Mouse (Mus musculus) MEL (cell line): ENCODE results near the gene Kntc1. TPM values are rescaled to one million over a fixed set of nuclear protein-coding genes. Genes with fewer than 3 reads are reported as not detected.

Source experiments
- DNase-seq: peaks from one replicate; pipeline ENCODE4 v3.0.0; 2011; ENCODE audit warnings: low read depth, low spot score
- H3K27ac ChIP-seq: 2 replicates; pipeline ENCODE4 v1.5.1; 2012; ENCODE audit warnings: low read depth, mild to moderate bottlenecking, control low read depth, low read length, moderate library complexity; ENCODE audit not compliant: control insufficient read depth
- H3K27me3 ChIP-seq, 2 experiments: fragments of 150-350 bp in 1 of 2; sonication (generic) in 1 of 2; 2 replicates each; pipeline ENCODE4 v1.6.1; 2012; ENCODE audit warnings: low read length in 2 of 2, mild to moderate bottlenecking in 2 of 2, improper control_type of control experiment in 1 of 2, moderate library complexity in 1 of 2; ENCODE audit not compliant: insufficient read depth in 2 of 2, control insufficient read depth in 1 of 2
- H3K36me3 ChIP-seq, 2 experiments: 2 replicates each; pipeline ENCODE4 v1.6.1; 2012 to 2014; ENCODE audit warnings: low read length in 2 of 2, improper control_type of control experiment in 1 of 2, inconsistent platforms in 1 of 2, mild to moderate bottlenecking in 1 of 2; ENCODE audit not compliant: insufficient read depth in 2 of 2, control insufficient read depth in 1 of 2
- H3K4me1 ChIP-seq, 2 experiments: fragments of 150-350 bp in 1 of 2; sonication (generic) in 1 of 2; 2 replicates each; pipeline ENCODE4 v1.6.1; 2012; ENCODE audit warnings: low read length in 2 of 2, improper control_type of control experiment in 1 of 2, mild to moderate bottlenecking in 1 of 2; ENCODE audit not compliant: insufficient read depth in 2 of 2, control insufficient read depth in 1 of 2
- H3K4me3 ChIP-seq, 2 experiments: fragments of 150-350 bp in 1 of 2; sonication (generic) in 1 of 2; 2 replicates each; pipeline ENCODE4 v1.5.1; 2012; ENCODE audit warnings: low read depth in 2 of 2, low read length in 2 of 2, mild to moderate bottlenecking in 2 of 2, moderate library complexity in 2 of 2, control low read depth in 1 of 2, improper control_type of control experiment in 1 of 2; ENCODE audit not compliant: control insufficient read depth in 1 of 2, insufficient read depth in 1 of 2
- H3K79me2 ChIP-seq: 2 replicates; pipeline ENCODE4 v1.6.1; 2012; ENCODE audit warnings: mild to moderate bottlenecking, low read length, moderate library complexity; ENCODE audit not compliant: control insufficient read depth, poor library complexity, insufficient read depth
- H3K9ac ChIP-seq: 2 replicates; pipeline ENCODE4 v1.6.1; 2012; ENCODE audit warnings: low read depth, mild to moderate bottlenecking, control low read depth, low read length, moderate library complexity; ENCODE audit not compliant: control insufficient read depth, poor library complexity, severe bottlenecking
- H3K9me3 ChIP-seq: fragments of 150-350 bp; sonication (generic); replicated peaks from 2 replicates; pipeline ENCODE4 v1.6.1; 2012; ENCODE audit warnings: mild to moderate bottlenecking, low read length, improper control_type of control experiment, moderate library complexity; ENCODE audit not compliant: insufficient read depth
- BHLHE40 ChIP-seq: IDR thresholded peaks from 2 replicates; pipeline ENCODE4 v1.6.1; 2012; ENCODE audit warnings: low read depth, mild to moderate bottlenecking, inconsistent platforms, low read length, improper control_type of control experiment, borderline replicate concordance
- CHD2 ChIP-seq: IDR thresholded peaks from 2 replicates; pipeline ENCODE4 v1.6.1; 2011; ENCODE audit warnings: low read length, improper control_type of control experiment
- EP300 ChIP-seq, 2 experiments: IDR thresholded peaks; 2 replicates each; pipeline ENCODE4 v1.6.1; 2011; ENCODE audit warnings: improper control_type of control experiment in 2 of 2, low read length in 2 of 2, low read depth in 1 of 2, mild to moderate bottlenecking in 1 of 2
- ETS1 ChIP-seq: IDR thresholded peaks from 2 replicates; pipeline ENCODE4 v1.6.1; 2012; ENCODE audit warnings: low read depth, mild to moderate bottlenecking, inconsistent platforms, low read length, improper control_type of control experiment, moderate library complexity
- HCFC1 ChIP-seq: IDR thresholded peaks from 2 replicates; pipeline ENCODE4 v1.6.1; 2012; ENCODE audit warnings: low read depth, mild to moderate bottlenecking, inconsistent platforms, low read length, improper control_type of control experiment, moderate library complexity
- JUND ChIP-seq: IDR thresholded peaks from 2 replicates; pipeline ENCODE4 v1.6.1; 2011; ENCODE audit warnings: low read depth, mild to moderate bottlenecking, improper control_type of control experiment, low read length
- KAT2A ChIP-seq: conservative IDR thresholded peaks from 2 replicates; pipeline ENCODE4 v1.6.1; 2012; ENCODE audit warnings: low read depth, low read length, improper control_type of control experiment, inconsistent platforms
- MAX ChIP-seq: IDR thresholded peaks from 2 replicates; pipeline ENCODE4 v1.6.1; 2011; ENCODE audit warnings: low read length, improper control_type of control experiment
- MEF2A ChIP-seq: IDR thresholded peaks from 2 replicates; pipeline ENCODE4 v1.6.1; 2014; ENCODE audit warnings: low read depth, mild to moderate bottlenecking, inconsistent platforms, low read length, improper control_type of control experiment; ENCODE audit not compliant: poor library complexity, insufficient replicate concordance, severe bottlenecking; ENCODE audit errors: extremely low read depth
- MXI1 ChIP-seq: IDR thresholded peaks from 2 replicates; pipeline ENCODE4 v1.6.1; 2011; ENCODE audit warnings: mild to moderate bottlenecking, low read depth, low read length, improper control_type of control experiment
- MYB ChIP-seq: IDR thresholded peaks from 2 replicates; pipeline ENCODE4 v1.6.1; 2011; ENCODE audit warnings: mild to moderate bottlenecking, low read depth, low read length, improper control_type of control experiment
- NELFE ChIP-seq: IDR thresholded peaks from 2 replicates; pipeline ENCODE4 v1.6.1; 2011; ENCODE audit warnings: low read depth, low read length, improper control_type of control experiment
- POLR2AphosphoS2 ChIP-seq: IDR thresholded peaks from 2 replicates; pipeline ENCODE4 v1.6.1; 2011; ENCODE audit warnings: low read length, improper control_type of control experiment
- POLR2AphosphoS5 ChIP-seq: IDR thresholded peaks from 2 replicates; pipeline ENCODE4 v1.6.1; 2012; ENCODE audit warnings: low read depth, borderline replicate concordance, mild to moderate bottlenecking, inconsistent platforms, low read length, moderate library complexity, mixed read lengths
- RCOR1 ChIP-seq: IDR thresholded peaks from 2 replicates; pipeline ENCODE4 v1.6.1; 2012; ENCODE audit warnings: low read depth, mild to moderate bottlenecking, inconsistent platforms, low read length, improper control_type of control experiment
- SIN3A ChIP-seq: IDR thresholded peaks from 2 replicates; pipeline ENCODE4 v1.6.1; 2012; ENCODE audit warnings: low read length, improper control_type of control experiment, inconsistent platforms
- SMC3 ChIP-seq: IDR thresholded peaks from 2 replicates; pipeline ENCODE4 v1.6.1; 2011; ENCODE audit warnings: low read depth, low read length, improper control_type of control experiment
- TAL1 ChIP-seq: IDR thresholded peaks from 2 replicates; pipeline ENCODE4 v1.6.1; 2012; ENCODE audit warnings: mild to moderate bottlenecking, inconsistent platforms, low read length, moderate library complexity, mixed read lengths
- TBP ChIP-seq: IDR thresholded peaks from 2 replicates; pipeline ENCODE4 v1.8.0; 2011; ENCODE audit warnings: low read depth, low read length, improper control_type of control experiment
- USF1 ChIP-seq: IDR thresholded peaks from 2 replicates; pipeline ENCODE4 v1.6.1; 2014; ENCODE audit warnings: low read depth, mild to moderate bottlenecking, inconsistent platforms, low read length, improper control_type of control experiment, moderate library complexity
- USF2 ChIP-seq, 2 experiments: IDR thresholded peaks; 2 replicates each; pipeline ENCODE4 v1.6.1; 2011 to 2012; ENCODE audit warnings: improper control_type of control experiment in 2 of 2, low read length in 2 of 2, borderline replicate concordance in 1 of 2, inconsistent platforms in 1 of 2, low read depth in 1 of 2, mild to moderate bottlenecking in 1 of 2; ENCODE audit not compliant: insufficient read depth in 1 of 2
- ZC3H11A ChIP-seq: IDR thresholded peaks from 2 replicates; pipeline ENCODE4 v1.6.1; 2012; ENCODE audit warnings: low read depth, mild to moderate bottlenecking, inconsistent platforms, low read length, improper control_type of control experiment
- ZNF384 ChIP-seq: IDR thresholded peaks from 2 replicates; pipeline ENCODE4 v1.6.1; 2012; ENCODE audit warnings: low read depth, mild to moderate bottlenecking, inconsistent platforms, low read length, improper control_type of control experiment
- polyA plus RNA-seq, 2 experiments: library from polyadenylated mRNA; stranded (reverse) in 1 of 2; unstranded in 1 of 2; fragments of >175 nt in 1 of 2; fragments of >200 nt in 1 of 2; gene quantifications; 2 replicates each; pipeline versions ENCODE4 v1.2.1 to v1.2.4; 2012; ENCODE audit warnings: low replicate concordance in 2 of 2, low read depth in 1 of 2; ENCODE audit not compliant: insufficient read length in 2 of 2, insufficient read depth in 1 of 2, missing spikeins in 1 of 2
- total RNA-seq: library from RNA; depleted of rRNA; stranded (reverse); fragments of 300-350 nt; gene quantifications from 2 replicates; pipeline ENCODE4 v1.2.3, GENCODE M21; 2012

Kntc1 gene
- total and polyA plus RNA-seq, 3 experiments: 27.0 to 29.7 TPM; not detected in 1

DNA sequence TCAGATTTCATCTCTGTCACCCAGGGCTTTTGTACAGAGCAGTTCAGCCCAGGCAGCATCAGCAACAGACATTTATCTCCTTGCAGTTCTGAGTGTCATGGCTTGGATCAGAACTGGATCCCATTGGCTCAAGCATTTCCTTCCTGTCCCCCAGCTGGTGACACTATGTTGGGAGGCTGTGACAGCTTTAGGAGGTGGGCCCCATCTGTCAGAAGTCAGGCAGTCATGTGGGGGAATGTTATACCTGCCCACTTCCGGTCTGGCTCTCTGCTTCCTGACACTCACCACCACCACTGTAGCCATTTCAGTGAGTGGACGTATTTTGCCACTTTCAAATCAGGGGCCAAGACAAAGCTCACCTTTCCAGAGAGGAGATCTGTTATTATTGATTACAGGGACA is 101.9 kb downstream of the Kntc1 start:
- Histone ChIP-seq H3K4me1 (no peaks in the 10 kb centered on the region), H3K27ac (no peak overlapping the region), H3K9me3 (no peaks in the 10 kb centered on the region), H3K9ac (no peak overlapping the region), H3K36me3 (no peaks in the 10 kb centered on the region), H3K4me3 (no peak overlapping the region), H3K79me2 (no peaks in the 10 kb centered on the region), H3K27me3 (peaks cover 0 to 2% of the 10 kb centered on the region in 2 experiments; a peak in 3 of 4 replicates)
- no peak for DNase-seq
- TF ChIP-seq NELFE: no peak
- TF ChIP-seq RCOR1: no peak
- TF ChIP-seq ETS1: no peak
- TF ChIP-seq EP300 (IDR thresholded peaks at IDR 0.05; ENCODE audit: low read depth in 1 of 2, low read length in 2 of 2): no peak
- TF ChIP-seq SIN3A: no peak
- TF ChIP-seq HCFC1: no peak
- TF ChIP-seq MXI1: no peak
- TF ChIP-seq USF2 (IDR thresholded peaks at IDR 0.05; ENCODE audit: borderline replicate concordance in 1 of 2, insufficient read depth in 1 of 2, low read depth in 1 of 2, low read length in 2 of 2): no peak
- no peak for TF ChIP-seq SMC3
- no peak for TF ChIP-seq JUND
- no peak for TF ChIP-seq MAX

- no peak overlapping the region for H3K27ac ChIP-seq
- H3K36me3 ChIP-seq: no peaks in the 10 kb centered on the region; a peak in 1 of 4 replicates
- TF ChIP-seq CHD2: no peak
- TF ChIP-seq HCFC1: no peak
- no peak for TF ChIP-seq SIN3A
- no peak for TF ChIP-seq KAT2A
- TF ChIP-seq ZC3H11A: no peak
- H3K9ac ChIP-seq: no peak overlapping the region
- H3K4me1 ChIP-seq: no peaks in the 10 kb centered on the region
- no peak for DNase-seq
- H3K9me3 ChIP-seq: no peaks in the 10 kb centered on the region
- peaks cover 0 to 2% of the 10 kb centered on the region in 2 experiments; a peak in 3 of 4 replicates for H3K27me3 ChIP-seq
- no peak overlapping the region for H3K4me3 ChIP-seq
- no peaks in the 10 kb centered on the region for H3K79me2 ChIP-seq
These were observed 104.5 kb downstream of the Kntc1 start for GRCm38 (mm10) chr5:123853877-123854504.

DNA sequence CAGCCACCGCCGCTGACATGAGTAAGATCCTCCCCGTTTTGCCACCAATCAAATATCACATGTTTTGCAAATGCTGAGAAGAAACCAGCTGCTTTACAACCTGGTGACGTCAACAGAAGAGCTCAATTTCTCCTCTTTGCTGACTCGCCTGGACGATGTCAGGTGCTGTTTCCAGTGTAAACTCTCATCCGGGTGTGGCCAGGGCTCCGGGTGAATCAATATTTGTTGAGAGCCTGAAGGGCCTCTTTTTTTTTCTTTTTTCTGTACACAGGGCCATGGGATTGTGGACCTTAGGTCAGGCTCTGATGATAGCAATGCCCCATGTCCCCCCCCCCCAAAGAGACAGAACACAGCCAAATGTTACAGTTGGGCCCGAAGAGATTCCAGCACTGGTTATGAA is 105.0 kb downstream of the Kntc1 start:
- H3K27me3 ChIP-seq: peaks cover 0 to 2% of the 10 kb centered on the region in 2 experiments; a peak in 3 of 4 replicates
- no peak overlapping the region for H3K9ac ChIP-seq
- DNase-seq: no peak
- TF ChIP-seq TBP: no peak
- TF ChIP-seq BHLHE40: no peak
- TF ChIP-seq RCOR1: no peak
- no peak for TF ChIP-seq JUND
- TF ChIP-seq MYB: no peak
- TF ChIP-seq ZNF384: no peak
- no peak for TF ChIP-seq POLR2AphosphoS5
- TF ChIP-seq MEF2A: no peak
- no peak for TF ChIP-seq POLR2AphosphoS2
- TF ChIP-seq TAL1: no peak
- no peak for TF ChIP-seq USF1
- H3K4me1 ChIP-seq: no peaks in the 10 kb centered on the region
- no peak overlapping the region for H3K4me3 ChIP-seq
- H3K27ac ChIP-seq: no peak overlapping the region
- H3K36me3 ChIP-seq: no peaks in the 10 kb centered on the region; a peak in 1 of 4 replicates
- H3K79me2 ChIP-seq: no peaks in the 10 kb centered on the region
- no peaks in the 10 kb centered on the region for H3K9me3 ChIP-seq
